Mouse (Mus musculus): ENCODE measurements around the gene Pym1. TPM values are rescaled to one million over a fixed set of nuclear protein-coding genes. Genes with fewer than 3 reads are reported as not detected.

Pym1 gene
- total RNA-seq (2023) = 10 to 100 TPM; 20.3 to 22.7 TPM

GRCm38 (mm10) chr10:128747646-128748251 is at the start of gene Pym1:
Pym1 (plus strand) TSS chr10:128747889.

DNA sequence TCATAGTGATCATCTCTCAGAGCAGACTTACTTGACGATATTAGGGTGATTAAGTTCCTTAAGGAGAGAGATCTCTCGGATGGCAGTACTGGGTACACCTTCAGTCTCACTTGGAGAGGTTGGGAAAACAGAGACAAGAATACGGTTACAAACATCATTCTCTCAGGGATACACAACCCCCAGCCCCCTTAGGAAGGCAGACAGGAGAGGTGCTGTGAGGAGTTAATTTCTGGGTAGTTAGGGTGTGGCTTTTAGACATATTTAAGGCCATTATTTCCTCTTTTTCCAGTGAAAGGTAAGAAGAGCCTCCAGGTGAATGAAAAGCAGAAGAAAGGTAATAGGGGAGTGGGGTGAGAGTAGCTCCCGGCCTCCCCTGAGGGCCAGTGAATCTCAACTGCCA is 43.8 kb upstream of the Pym1 start, which contains the start of gene Pmel:
Pmel (plus strand) TSS at position 301 of the 400 bp plus-strand sequence.

DNA sequence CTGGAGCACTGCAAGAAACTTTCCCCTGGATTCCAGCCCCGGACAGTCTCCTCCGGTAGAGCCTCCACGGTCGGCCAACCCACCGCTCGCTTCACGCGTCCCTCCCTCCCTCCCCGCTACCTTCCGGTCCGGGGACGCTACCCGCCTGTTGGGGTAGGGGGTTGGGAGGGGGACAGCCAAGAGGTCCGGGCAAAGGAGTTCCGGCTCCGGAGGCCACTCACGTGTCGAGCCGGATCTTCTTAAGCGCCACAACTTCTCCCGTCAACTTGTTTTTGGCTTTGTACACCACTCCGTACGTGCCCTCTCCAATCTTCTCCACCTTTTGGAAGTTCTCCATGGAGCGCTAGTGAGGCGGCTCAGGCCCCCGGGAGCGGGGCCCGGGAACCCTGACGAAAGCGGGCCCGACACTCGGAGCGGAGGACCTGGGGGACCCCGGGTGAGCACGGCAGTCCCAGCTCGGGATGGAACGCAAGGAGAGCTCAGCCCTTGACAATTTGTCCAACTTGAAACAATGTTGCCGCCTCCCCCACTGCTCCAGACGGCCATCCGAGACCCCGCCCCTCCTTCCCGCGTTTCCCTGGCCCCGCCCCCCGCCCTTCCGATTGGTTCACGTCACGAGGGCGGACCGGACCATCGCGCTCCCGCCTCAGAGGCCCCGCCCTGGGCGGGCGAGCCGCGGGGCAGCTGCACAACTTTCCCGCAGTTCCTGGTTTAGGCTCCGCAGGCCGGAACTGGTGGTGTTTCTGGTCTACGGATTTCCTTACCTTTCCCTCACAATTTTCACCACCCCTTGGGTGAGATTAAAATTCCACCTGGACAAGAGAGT is 43.0 kb upstream of the Pym1 start, which contains the start of gene Cdk2:
Cdk2 (minus strand) TSS at position 541 of the 826 bp plus-strand sequence.

DNA sequence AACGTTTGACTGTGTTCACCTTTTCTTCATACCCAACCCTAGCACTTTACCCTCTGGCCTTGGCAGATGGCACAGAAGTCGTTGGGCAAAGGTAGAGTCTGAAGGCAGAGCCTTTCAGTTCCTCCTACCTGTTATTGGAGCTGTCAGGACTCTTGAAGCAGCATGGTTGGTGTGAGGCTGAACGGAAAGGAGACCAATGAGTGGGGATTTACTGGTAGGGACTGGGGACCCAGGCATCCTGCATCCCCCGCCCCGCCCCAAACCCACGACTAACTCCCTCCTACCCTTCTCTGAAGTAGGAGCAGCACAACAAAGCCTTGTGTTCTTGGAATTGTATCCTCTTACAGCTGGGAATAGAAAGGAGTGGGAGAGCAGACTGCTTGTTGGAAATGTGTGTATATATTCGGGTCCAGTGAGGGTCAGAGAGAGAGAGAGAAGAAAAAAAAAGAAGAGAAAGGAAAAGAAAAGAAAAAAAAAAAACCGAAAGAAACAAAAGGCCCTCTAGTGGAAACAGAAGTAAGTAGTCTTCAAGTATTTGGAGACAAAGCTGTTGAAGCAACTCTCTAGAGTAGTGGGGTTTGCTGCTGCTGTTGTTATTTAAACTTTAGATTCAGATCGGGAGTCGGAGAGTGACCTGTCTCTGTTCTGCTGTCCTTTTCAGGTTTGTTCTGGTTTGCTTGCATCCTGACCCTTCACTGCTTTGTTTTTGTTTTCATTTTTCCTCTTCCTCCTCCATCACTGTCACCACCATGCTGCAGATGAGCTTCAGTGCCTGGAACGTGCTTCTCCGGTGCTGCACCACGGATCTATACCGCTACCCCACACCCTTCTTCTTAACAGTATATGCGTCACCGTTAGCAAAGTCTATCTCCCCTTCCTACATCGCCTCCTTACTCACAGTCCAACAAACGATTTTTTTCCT is 2.7 kb upstream of the Pym1 start, which contains the start of gene Dgka:
Dgka (minus strand) TSS at position 176 of the 922 bp plus-strand sequence.

DNA sequence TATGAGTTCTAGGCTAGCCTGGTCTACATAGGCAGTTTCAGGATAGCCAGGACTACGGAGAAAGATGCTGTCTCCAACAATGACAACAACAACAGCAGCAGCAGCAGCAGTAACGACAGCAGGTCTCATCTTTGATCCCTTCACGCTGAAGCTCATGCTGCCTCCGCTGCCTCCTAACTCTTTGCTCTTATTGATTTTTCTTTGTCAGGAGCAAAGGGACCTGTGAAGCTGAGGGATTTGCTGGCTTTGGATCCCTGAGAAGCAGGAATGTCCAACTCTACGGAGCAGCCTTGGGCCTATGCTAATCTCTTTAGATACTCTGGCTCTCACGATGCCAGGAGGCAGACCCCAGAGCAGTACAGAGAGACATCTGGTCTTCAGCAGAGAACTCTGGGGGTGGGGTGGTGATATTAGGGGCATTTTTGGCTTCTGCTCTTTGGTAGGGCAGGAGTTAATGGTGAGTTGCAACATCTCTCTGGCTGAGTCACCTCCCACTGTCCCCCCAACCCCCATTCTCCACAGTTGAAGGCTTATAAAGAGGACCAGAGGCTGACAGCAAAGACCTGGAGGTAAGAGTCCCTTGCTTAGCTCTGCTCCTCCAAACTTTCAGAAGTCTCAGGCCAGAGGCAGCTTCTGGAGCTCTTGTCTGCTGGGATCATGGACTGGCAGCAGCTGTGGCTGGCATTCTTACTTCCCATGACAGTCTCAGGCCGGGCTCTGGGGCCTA is 42.9 kb downstream of the Pym1 start, which contains the start of gene Mmp19:
Mmp19 (plus strand) TSS at position 513 of the 727 bp plus-strand sequence.

DNA sequence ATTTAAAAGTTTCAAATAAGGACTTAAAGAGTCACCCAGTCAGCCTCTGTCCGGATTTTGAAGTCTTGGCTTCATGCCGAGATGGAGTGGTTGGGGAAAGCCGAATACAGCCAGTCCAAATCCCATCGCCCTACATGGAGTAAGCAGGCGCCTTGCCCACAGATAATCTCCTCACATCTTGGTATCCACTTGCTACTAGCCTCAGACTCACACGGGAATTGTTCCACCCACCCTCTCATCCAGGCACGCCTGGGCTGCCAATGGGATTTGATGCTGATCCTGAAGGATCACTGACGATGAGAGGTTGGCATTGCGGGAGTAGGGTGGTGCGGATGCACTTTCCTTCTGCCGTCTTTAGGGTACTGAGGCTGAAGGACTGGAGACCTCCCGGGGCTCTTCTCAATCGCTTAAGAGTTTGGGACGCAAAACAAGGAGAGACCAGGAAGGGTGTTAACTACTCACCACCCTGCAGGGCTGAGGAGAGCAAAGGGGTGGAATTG is 56.1 kb downstream of the Pym1 start, which contains the start of gene Dnajc14:
Dnajc14 (plus strand) TSS at position 292 of the 500 bp plus-strand sequence.

GRCm38 (mm10) chr10:128804271-128805091 is 56.8 kb downstream of the Pym1 start, which contains the start of gene Tmem198b:
Tmem198b (minus strand) TSS chr10:128804370.

Other genes with a start within 250 kb of the Pym1 start
- gene Myl6b, start 249.2 kb upstream of the Pym1 start, total RNA-seq (2023) = 1 to 10 TPM in 1 of 2 experiments, under 1 TPM in 1; 0.52 to 1.3 TPM
- 100 to 1,000 TPM; 138 to 156 TPM for gene Esyt1, start 222.0 kb upstream of the Pym1 start, total RNA-seq (2023)
- gene Zc3h10, start 200.1 kb upstream of the Pym1 start, total RNA-seq (2023) = 10 to 100 TPM; 39.5 to 40.5 TPM
- gene Rpl41, start 198.6 kb upstream of the Pym1 start, total RNA-seq (2023) = 1,000 to 10,000 TPM; 2,671 to 2,681 TPM
- gene Pa2g4, start 181.9 kb upstream of the Pym1 start, total RNA-seq (2023) = 10 to 100 TPM; 39.1 to 41.6 TPM
- gene Erbb3, start 158.2 kb upstream of the Pym1 start, total RNA-seq (2023) = 1 to 10 TPM; 1.7 TPM
- 100 to 1,000 TPM; 780 to 995 TPM for gene Rps26, start 121.1 kb upstream of the Pym1 start, total RNA-seq (2023)
- under 1 TPM in 1 of 2 experiments, not detected in 1; 0.16 TPM for gene Ikzf4, start 101.9 kb upstream of the Pym1 start, total RNA-seq (2023)
- 1 to 10 TPM; 2.9 to 4.4 TPM for gene Suox, start 73.8 kb upstream of the Pym1 start, total RNA-seq (2023)
- 10 to 100 TPM; 87.5 to 89.5 TPM for gene Rab5b, start 51.6 kb upstream of the Pym1 start, total RNA-seq (2023)
- under 1 TPM; 0.37 to 0.49 TPM for gene Pmel, start 43.7 kb upstream of the Pym1 start, total RNA-seq (2023)
- 10 to 100 TPM; 34.9 to 37.9 TPM for gene Cdk2, start 42.9 kb upstream of the Pym1 start, total RNA-seq (2023)
- gene Dgka, start 3.0 kb upstream of the Pym1 start, total RNA-seq (2023) = 10 to 100 TPM; 49.5 to 55.2 TPM
- 10 to 100 TPM in 1 of 2 experiments, 1 to 10 TPM in 1; 9.8 to 18.0 TPM for gene Mmp19, start 43.0 kb downstream of the Pym1 start, total RNA-seq (2023)
- gene Dnajc14, start 56.2 kb downstream of the Pym1 start, total RNA-seq (2023) = 10 to 100 TPM; 63.2 to 69.8 TPM
- 10 to 100 TPM; 10.8 to 11.1 TPM for gene Tmem198b, start 56.5 kb downstream of the Pym1 start, total RNA-seq (2023)
- 10 to 100 TPM; 40.5 to 49.9 TPM for gene Sarnp, start 69.4 kb downstream of the Pym1 start, total RNA-seq (2023)
- gene Ormdl2, start 73.8 kb downstream of the Pym1 start, total RNA-seq (2023) = 10 to 100 TPM; 30.9 to 41.1 TPM
- gene Gdf11, start 143.8 kb downstream of the Pym1 start, total RNA-seq (2023) = under 1 TPM; 0.43 to 0.50 TPM
- 1 to 10 TPM; 3.9 to 5.2 TPM for gene Cd63, start 153.1 kb downstream of the Pym1 start, total RNA-seq (2023)
- 1 to 10 TPM; 4.9 to 5.2 TPM for gene Rdh5, start 175.0 kb downstream of the Pym1 start, total RNA-seq (2023)
- 100 to 1,000 TPM in 1 of 2 experiments, 10 to 100 TPM in 1; 85.1 to 109 TPM for gene Bloc1s1, start 176.1 kb downstream of the Pym1 start, total RNA-seq (2023)
- gene Itga7, start 185.9 kb downstream of the Pym1 start, total RNA-seq (2023) = not detected
- not detected for gene Mettl7b, start 213.1 kb downstream of the Pym1 start, total RNA-seq (2023)
- gene Olfr9, start 241.5 kb downstream of the Pym1 start, total RNA-seq (2023) = not detected